Mouse (Mus musculus) Patski (cell line): ENCODE measurements around the gene Senp3. TPM values are rescaled to one million over a fixed set of nuclear protein-coding genes. Genes with fewer than 3 reads are reported as not detected.
A peak's percentile ranks its signal among the peaks of the same experiment; 100 is the strongest.

Source experiments
- ATAC-seq: fragments of 100-300 bp; one replicate; pipeline ENCODE4 v1.8.0; 2021
- CTCF ChIA-PET: fragments of 350-600 bp; sonication (Branson Sonifier 250); formaldehyde crosslinking; loops from one replicate; lab custom pipeline; 2022; ENCODE audit warnings: inconsistent platforms; lab: Charles Lee
- POLR2A ChIA-PET: fragments of 350-600 bp; sonication (Branson Sonifier 250); formaldehyde crosslinking; loops from one replicate; lab custom pipeline; 2022; ENCODE audit warnings: antibody characterized with exemption, inconsistent platforms; lab: Charles Lee
- DNase-seq: peaks from one replicate; pipeline ENCODE4 v3.0.0-alpha.2; 2011; ENCODE audit warnings: low read depth, low spot score
- H3K27me3 ChIP-seq: fragments of 371-371 bp; one replicate; pipeline ENCODE4 v1.5.1; 2021
- CTCF ChIP-seq: fragments of 100-300 bp; IDR thresholded peaks from one replicate; pipeline ENCODE4 v1.5.1; 2021
- in situ Hi-C: fragments of 300-500 bp; cut with MboI; formaldehyde crosslinking; loops from 3 replicates; pipeline ENCODE4 v1.11.1; 2018; ENCODE audit warnings: low pct_unique_long_range_greater_than_20kb, mixed read lengths
- polyA plus RNA-seq: library from polyadenylated mRNA; unstranded; gene quantifications from one replicate; pipeline ENCODE4 v1.2.3, GENCODE M21; 2021

The Senp3 gene
- polyA plus RNA-seq, 1 experiment from 2014 or later, result 116 TPM

DNA sequence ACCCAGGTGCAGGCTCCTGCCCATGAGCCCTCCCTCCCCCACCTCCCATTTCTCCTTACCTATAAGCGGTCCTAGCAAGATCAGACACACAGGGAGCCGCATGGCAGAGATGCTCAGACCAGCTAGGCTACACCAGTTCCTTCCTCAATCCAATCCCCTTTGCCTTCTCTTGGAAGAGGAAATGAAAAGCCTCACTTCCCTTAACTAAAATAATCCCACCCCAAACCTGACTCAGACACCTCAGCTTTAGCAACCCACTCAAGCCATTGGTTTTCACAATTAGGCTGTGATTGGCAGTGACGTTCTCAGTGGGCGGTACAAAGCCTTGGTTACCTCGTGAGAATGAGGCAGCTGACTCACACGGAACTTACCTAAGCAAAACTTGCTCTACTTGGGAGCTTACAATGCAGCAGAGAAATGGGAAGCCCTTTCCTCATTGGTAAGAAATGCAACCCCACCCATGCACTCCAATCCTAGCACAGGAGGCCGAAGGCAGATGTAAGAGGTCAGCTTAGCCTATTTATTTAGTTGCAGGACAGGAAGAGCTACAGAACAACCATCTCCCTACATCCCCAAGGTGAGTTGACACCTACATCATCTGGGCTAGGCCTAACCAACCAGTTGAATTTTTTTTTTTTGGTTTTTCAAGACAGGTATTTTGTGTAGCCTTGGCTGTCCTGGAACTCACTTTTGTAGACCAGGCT is 15.8 kb downstream of the Senp3 start, which contains the start of gene Cd68:
TSS of gene Cd68 (minus strand) at position 193 of the 704 bp plus-strand sequence.
- ChIA-PET CTCF (no interaction called here), POLR2A (interaction anchor here (0.6 kb wide), 2 partner anchors 30 to 264 kb away, joined by 3 to 5 read pairs; no protein-coding TSS in a partner anchor)
- DNase-seq, result no peak
- peak; percentile 10 for ATAC-seq
- no peak for TF ChIP-seq CTCF
- no peaks in the 10 kb centered on the region for H3K27me3 ChIP-seq
- in situ Hi-C loops, result no loop called here

DNA sequence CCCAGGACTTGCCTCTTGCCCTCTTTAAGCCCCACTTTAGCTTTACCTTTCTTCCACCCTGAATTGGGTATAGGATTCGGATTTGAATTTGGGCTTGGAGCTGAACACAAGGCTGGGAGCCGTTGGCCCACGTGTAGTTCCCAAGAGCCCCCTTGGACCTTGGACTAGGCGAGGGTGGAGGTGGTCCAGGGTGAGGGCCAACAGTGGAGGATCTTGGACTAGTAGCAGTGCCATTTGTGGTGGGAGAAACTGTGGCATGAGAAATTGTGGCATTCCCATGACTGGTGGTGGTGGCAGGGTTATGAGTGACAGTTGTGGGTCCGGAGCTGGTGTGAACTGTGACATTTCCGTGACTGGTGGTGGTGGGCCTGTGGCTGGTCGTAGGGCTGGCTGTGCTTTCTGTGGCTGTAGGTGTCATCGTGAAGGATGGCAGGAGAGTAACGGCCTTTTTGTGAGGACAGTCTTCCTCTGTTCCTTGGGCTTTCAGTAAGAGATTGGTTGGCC is 16.4 kb downstream of the Senp3 start:
- no peak for TF ChIP-seq CTCF
- ChIA-PET POLR2A (interaction anchor here (0.6 kb wide), 2 partner anchors 29 to 265 kb away, joined by 3 to 5 read pairs; no protein-coding TSS in a partner anchor), CTCF (no interaction called here)
- no peak for ATAC-seq
- in situ Hi-C loops, result no loop called here
- no peak for DNase-seq
- no peaks in the 10 kb centered on the region for H3K27me3 ChIP-seq

DNA sequence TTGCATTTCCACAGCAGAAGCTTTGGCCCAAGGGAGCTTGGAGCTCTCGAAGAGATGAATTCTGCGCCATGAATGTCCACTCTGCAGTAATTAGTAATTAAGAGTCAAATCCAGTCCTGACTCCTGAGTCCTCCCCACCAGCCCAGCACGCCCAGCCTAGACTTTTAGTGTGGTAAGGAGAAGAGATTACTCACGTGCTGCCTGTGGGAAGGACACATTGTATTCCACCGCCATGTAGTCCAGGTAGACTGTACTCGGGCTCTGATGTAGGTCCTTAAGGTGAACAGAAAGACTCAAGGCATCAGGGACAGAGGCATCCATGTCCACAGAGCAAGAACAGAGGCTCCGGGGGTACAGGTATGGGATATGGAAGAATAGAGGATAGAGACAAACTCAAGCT is 17.0 kb downstream of the Senp3 start:
- H3K27me3 ChIP-seq, result no peaks in the 10 kb centered on the region
- ChIA-PET CTCF (no interaction called here), POLR2A (no interaction called here)
- no peak for DNase-seq
- TF ChIP-seq CTCF, result no peak
- in situ Hi-C loops, result no loop called here
- no peak for ATAC-seq

DNA sequence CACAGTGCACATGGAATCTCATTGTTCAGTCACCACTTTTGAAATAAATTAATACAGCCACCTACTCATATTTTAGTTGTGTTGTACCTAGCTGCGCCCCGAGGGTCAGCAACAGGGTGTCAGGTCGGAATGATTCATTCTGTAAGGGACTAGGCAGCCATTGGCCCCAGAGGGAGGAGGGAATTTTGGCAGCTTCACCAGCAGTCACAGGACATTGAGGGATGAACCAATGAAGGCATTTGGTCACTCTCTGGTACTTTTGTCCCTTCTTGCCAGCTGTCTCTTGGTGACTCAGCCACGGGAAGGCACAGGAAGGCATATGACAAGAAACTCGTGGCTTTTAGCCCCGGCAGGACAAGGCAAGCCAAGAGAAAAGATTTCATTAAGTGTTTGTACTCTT is 18.1 kb downstream of the Senp3 start:
- TF ChIP-seq CTCF, result no peak
- DNase-seq (no peak), ATAC-seq (no peak)
- H3K27me3 ChIP-seq, result no peaks in the 10 kb centered on the region
- ChIA-PET CTCF (no interaction called here), POLR2A (no interaction called here)
- in situ Hi-C loops, result no loop called here

DNA sequence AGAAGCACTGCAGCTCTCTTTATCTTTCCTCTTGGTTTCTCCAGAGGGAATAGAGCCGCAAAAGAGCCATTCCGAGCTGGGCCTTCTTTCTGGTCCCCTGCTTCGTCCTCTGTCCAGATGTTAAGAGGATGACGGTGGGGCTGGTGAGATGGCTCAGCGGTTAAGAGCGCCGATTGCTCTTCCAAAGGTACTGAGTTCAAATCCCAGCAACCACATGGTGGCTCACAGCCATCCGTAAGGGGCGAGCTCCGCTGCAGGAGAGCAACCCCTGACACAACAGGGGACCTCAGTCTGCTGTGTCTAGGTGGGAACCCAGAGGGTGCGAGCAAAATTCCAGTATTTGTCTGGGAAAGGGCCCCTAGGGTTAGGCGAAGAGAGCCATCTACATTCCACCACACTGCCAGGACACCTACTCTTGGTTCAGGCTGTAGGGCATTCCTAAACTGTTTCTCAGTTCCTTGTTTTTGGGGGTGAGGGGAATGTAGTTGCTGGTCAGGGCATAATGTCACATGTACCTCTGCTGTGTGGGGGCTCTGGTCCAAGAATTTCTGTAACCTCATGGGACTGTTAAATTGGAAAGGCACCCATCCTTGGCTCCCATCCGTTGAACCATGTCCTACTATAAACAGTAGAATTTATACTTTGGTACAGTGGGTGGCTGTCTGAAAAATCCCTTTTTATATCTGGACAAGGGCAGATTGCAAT is 18.8 kb downstream of the Senp3 start:
- no peaks in the 10 kb centered on the region for H3K27me3 ChIP-seq
- ATAC-seq (no peak), DNase-seq (no peak)
- in situ Hi-C loops, result no loop called here
- POLR2A ChIA-PET, result interaction anchor here (0.6 to 1.4 kb wide), 3 partner anchors 9 to 116 kb away, joined by 4 to 5 read pairs (median 4); partner anchors contain the start of gene Eif4a1
- no peak for TF ChIP-seq CTCF
- CTCF ChIA-PET, result no interaction called here

DNA sequence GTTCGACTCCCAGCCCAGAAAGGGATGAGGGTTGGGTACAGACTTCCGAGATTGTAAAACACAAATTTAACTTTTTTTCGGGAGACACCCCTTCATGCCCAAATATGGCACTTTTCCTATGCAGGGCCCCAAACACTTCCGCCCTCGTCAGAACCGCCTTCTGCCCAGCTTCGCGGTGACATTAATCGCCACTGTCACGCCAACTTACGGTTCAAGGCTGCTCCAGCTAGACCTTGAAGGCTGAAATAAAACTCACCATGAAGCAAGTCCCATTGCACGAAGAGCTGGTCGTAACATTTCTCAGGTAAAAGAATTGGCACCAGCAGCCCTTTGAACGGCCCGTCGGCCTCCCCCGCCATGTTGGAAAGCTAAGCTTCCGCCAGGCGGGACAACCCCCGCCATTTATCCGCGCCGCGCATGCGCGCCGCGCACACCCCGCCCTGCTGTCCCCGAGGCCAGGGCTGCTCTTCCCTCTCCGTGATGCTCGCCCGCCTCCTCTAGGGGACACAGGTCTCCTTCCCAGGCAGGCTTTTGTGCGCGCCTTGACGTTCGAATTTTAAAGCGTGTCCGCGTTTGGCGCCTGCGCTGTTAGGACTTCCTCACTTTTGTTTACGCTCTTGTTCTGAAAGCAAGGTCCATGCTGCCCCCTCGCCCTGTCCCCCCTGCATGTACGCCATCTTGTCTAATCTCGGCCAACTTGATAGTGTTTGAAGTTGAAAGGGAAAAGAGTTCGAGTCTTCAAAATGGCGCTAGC is 19.5 kb downstream of the Senp3 start, which contains the start of gene Mpdu1:
TSS of gene Mpdu1 (minus strand) at position 430 of the 754 bp plus-strand sequence.
- TF ChIP-seq CTCF, result no peak
- DNase-seq, result peak; percentile 83
- ChIA-PET CTCF (no interaction called here), POLR2A (interaction anchor here (0.6 to 1.4 kb wide), 3 partner anchors 10 to 115 kb away, joined by 4 to 5 read pairs (median 4); partner anchors contain the start of gene Eif4a1)
- ATAC-seq, result peak; percentile 85
- in situ Hi-C loops, result no loop called here
- H3K27me3 ChIP-seq, result no peaks in the 10 kb centered on the region

DNA sequence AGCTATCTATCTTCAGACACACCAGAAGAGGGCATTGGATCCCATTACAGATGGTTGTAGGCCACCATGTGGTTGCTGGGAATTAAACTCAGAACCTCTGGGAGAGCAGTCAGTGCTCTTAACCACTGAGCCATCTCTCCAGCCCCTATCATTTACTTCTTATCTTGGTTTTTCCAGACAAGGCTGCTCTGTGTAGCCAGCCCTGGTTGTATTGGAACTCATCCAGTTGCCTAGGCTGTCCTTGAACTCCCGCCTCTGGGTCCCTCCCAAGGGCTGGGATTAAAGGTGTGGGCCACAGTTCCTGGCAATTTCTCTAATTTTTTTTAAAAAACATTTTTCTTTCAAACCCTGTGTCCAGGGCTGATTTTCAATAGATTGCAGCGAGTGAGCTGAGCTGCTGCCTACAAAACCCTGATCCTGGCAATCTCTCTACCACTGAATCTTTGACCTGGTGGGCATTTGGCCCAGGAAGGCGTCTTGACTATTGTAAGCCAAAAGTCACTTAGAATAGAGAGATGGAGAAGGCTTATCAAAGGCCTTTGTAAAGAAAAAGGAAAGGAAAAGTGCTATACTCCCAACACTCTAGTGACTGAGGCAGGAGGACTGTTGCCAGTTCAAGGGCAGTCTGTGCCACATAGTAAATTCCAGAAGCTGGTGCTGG is 20.5 kb downstream of the Senp3 start:
- in situ Hi-C loops, result no loop called here
- TF ChIP-seq CTCF, result no peak
- DNase-seq (no peak), ATAC-seq (no peak)
- CTCF ChIA-PET, result interaction anchor here (1.2 kb wide), 1 partner anchor 28 kb away, joined by 3 read pairs; the partner anchor contains the start of gene Fxr2
- H3K27me3 ChIP-seq, result no peaks in the 10 kb centered on the region
- POLR2A ChIA-PET, result interaction anchor here (1.0 to 1.4 kb wide), 2 partner anchors 20 to 114 kb away, joined by 4 to 8 read pairs; no protein-coding TSS in a partner anchor

DNA sequence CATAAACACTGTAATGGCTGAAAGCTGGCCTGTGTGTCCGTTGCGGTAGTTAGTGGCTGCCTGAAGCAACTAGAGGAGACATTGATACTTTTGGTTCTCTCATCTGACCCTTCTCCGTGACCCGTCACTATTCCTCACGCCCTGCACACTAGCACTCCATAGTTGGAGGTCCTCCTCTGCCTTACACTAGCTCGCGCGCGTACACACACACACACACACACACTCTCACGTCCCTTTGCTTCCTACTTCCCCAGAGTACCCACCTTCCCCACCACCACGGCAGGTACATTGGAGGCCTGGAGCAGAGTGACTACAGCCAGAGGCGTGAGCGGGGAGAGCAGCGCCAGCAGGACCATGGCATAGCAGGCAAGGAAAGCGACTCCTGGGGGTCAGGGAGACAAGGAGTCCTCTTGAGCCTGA is 24.4 kb downstream of the Senp3 start:
- ChIA-PET CTCF (interaction anchor here (0.7 to 3.1 kb wide), 3 partner anchors 16 to 57 kb away, joined by 3 to 20 read pairs (median 3); partner anchors contain the start of gene Fxr2), POLR2A (interaction anchor here (1.2 kb wide), 1 partner anchor 29 kb away, joined by 3 read pairs; no protein-coding TSS in a partner anchor)
- no peaks in the 10 kb centered on the region for H3K27me3 ChIP-seq
- ATAC-seq (no peak), DNase-seq (no peak)
- in situ Hi-C loops, result loop anchor here (5.0 kb wide), 1 partner anchor 90 kb away; no protein-coding TSS in a partner anchor
- TF ChIP-seq CTCF, result no peak
